Mouse (Mus musculus): ENCODE results near the gene Eme2.
"Not testable (repeated sequence)": the region's sequence is repeated elsewhere in the genome, so short reads cannot be mapped to it uniquely, and the experiment has no call there.

The Eme2 gene

GRCm38 (mm10) chr17:24894995-24895547 lies at the start of gene Eme2, which contains the start of gene Mrps34:
Eme2 (minus strand) TSS chr17:24895087.
Mrps34 (plus strand) TSS chr17:24895116.
- DNase-seq (ENCODE audit: extremely low read depth, low read depth, low spot score): no peak

GRCm38 (mm10) chr17:24943589-24943988 lies 48.7 kb upstream of the Eme2 start:
- DNase-seq (ENCODE audit: extremely low read depth, low read depth, low spot score): not testable (repeated sequence)

DNA sequence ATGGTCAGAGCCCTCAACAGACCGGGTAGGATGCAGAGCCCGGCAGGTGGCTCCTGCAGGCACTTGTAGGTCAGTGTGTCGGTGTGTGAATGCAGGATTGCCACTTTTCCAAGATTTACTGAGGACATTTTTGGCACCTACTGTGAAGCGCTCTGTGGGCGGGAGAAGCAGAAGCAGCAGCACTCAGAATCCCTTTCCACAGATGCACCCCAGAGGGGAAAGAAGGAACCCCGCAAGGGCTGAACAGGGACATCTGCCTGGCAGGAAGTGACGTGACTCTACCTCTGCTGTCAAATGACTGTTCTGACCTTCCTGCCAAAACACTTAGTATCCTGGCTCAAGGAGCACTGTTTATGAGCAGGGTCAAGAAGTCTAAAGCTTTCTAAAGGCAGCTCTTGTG lies 48.1 kb upstream of the Eme2 start:
- no peak for DNase-seq (ENCODE audit: extremely low read depth, low read depth, low spot score)

GRCm38 (mm10) chr17:24942453-24942852 lies 47.6 kb upstream of the Eme2 start:
- not testable (repeated sequence) for DNase-seq (ENCODE audit: extremely low read depth, low read depth, low spot score)

DNA sequence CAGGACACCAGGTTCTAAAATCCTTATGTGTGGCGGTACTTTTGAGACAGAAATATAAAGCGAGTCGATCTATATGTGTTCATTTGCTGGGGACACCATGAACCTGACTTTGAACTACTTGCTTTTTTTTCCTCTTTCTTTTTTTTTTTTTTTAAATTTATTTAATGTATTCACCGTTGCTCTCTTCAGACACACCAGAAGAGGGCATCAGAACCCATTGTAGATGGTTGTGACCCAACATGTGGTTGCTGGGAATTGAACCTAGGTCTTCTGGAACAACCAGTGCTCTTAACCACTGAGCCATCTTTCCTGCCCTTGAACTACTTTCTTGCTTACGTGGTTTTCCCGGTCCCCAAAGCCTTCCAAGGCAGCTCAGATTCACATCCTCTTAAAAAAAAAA lies 42.4 kb upstream of the Eme2 start:
- no peak for DNase-seq (ENCODE audit: extremely low read depth, low read depth, low spot score)

DNA sequence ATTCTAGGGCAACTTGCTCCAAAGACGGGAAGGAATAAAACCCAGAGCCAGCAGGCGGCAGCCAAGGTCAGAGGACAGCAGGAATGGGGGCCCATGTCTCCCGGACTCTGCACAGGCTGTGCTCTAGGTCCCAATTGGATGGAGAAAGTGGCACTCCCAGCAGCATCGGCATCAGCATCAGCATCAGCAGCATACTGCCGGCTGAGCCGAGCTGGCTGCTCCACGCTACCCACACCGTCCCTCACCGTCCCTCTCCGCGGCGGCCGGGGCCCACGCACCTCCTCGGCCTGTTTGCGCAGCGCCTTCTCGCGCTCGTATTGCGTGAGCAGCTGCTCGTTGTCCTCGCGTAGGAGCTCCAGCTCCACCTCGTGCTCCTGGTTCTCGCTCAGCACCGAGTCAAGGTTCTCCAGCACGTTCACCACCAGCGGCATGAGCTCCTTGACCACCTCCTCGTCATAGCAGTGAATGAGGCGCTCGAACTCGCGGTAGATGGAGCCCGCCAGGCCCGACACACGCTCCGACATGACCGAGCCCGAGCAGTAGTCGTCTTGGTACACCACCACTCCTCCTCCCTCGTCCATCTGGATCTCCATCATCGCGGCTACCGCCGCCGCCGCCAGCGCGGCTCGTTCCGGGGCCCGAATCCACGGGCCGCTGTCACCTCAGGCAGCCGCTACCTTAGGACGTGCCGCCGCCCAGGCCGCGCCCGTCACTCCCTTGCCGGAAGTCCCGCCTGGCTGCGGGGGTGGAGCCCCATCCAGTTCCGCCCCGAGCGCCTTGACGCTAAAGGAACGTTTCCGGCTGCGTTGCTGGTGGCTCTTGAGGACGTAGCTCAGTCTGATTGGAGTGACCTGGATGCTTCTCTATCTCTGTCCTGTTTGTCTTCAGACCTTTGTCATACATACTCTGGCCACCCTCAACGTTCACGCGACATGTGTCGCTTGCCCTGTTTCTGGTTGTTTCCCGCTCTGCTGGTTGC lies 41.7 kb upstream of the Eme2 start, which contains the start of gene Mapk8ip3:
Gene Mapk8ip3, minus strand, starts transcription at position 719 of the 979 bp plus-strand sequence.
- no peak for DNase-seq (ENCODE audit: extremely low read depth, low read depth, low spot score)

GRCm38 (mm10) chr17:24935666-24936065 lies 40.8 kb upstream of the Eme2 start:
- DNase-seq (ENCODE audit: extremely low read depth, low read depth, low spot score): no peak

- no peak for DNase-seq (ENCODE audit: extremely low read depth, low read depth, low spot score)
Observed at GRCm38 (mm10) chr17:24934926-24935325, 40.0 kb upstream of the Eme2 start.

DNA sequence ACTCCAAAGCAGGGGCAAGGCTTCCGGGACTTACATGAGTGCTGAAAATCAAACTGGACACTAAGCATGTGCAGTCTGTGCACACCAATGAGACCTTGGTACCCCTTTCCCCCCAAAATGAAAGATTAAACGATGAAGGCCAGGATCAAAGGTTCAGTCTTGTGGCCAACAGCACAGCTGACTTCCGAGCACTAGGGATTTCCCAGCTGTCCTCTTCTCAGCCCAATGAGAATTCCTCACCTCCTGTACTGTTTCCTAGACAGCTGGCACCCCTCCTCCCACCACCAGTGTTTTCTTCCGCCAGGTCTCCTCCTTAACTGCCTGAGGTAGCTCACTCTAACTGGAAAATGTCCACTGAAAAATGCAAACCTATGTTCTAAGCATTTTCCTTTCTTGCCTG lies 38.3 kb upstream of the Eme2 start:
- DNase-seq (ENCODE audit: extremely low read depth, low read depth, low spot score): no peak

- DNase-seq (ENCODE audit: extremely low read depth, low read depth, low spot score): no peak
Observed at GRCm38 (mm10) chr17:24932431-24932830, 37.5 kb upstream of the Eme2 start.

- no peak for DNase-seq (ENCODE audit: extremely low read depth, low read depth, low spot score)
Observed at GRCm38 (mm10) chr17:24929506-24929905, 34.6 kb upstream of the Eme2 start.

DNA sequence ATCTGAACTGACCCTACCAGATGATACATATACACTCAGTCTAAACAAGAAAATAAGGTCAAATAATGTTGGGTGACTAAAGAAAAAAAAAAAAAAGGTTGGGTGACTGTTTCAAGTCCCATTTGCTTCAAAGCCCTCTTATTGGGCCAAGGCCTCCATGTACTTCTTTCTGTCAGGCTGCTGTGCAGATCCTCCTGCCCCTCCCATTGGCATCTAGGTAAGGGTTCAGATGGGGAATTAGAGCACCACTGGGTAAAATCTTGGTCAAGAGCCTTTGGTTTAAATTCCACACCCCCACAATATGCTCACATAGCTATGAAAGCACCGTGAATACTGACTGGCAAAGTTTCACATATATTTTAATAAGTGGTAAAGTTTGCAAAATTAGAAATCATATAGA lies 28.4 kb upstream of the Eme2 start:
- DNase-seq (ENCODE audit: extremely low read depth, low read depth, low spot score): no peak

DNA sequence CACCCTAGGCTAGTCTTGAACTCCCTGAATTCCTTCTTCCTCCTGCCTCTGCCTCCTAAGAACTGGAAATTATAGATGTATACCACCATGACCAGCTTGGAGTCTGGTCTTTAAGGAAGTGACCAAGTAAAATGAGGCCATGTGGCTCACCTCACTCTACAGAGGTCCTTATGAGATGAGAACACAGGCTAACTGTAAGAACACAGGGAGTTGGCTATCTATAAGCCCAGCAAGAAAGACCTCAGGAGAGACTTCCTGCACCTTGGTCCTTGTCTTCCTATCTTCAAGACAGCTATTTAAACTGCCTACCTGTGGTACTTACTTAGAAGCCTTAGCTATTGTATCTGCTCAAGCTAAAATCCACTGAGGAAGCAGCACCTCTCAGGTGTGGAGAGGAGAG lies 19.1 kb upstream of the Eme2 start:
- no peak for DNase-seq (ENCODE audit: extremely low read depth, low read depth, low spot score)

- DNase-seq (ENCODE audit: extremely low read depth, low read depth, low spot score): no peak
Observed at GRCm38 (mm10) chr17:24907591-24907990, 12.7 kb upstream of the Eme2 start.

DNA sequence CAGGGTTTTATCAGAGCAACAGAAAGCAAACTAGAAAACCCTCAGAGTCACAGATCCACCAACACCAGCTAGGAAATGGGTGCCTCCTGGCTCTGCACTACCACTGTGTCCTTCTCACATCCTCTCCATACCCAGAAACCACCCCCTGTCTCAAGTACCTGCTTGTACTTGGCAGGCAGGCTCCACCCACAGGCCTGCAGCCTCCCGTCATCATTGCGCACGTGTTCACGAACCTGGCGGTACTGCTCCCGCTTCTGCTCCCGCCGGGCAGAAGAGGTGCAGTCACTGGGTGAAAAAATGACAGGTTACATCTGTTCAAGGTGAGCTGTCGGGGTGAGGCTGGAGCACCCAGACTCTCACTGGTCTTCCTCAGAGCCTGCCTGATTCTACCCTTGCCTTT lies 8.9 kb upstream of the Eme2 start:
- DNase-seq (ENCODE audit: extremely low read depth, low read depth, low spot score): no peak

GRCm38 (mm10) chr17:24902671-24903474 lies 8.0 kb upstream of the Eme2 start:
- no peak for DNase-seq (ENCODE audit: extremely low read depth, low read depth, low spot score)

DNA sequence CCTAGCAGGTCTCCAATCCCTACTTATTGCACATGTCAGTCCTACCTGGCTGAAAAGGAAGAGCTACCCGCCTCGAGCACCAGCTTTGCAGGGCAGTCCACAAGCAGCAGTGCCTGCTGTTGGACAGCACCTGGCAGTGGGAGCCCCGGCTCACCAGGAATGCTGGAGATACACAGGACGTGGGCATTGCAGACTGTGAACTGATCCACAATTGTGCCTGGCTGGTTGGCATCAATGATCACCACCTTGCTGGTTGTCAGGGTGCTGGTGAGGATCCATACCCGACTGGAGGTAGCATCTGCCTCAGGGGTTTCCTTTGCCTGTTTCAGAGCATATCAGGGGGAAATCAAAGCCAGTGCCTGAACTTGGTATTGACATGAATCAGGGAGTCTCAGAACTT lies 7.2 kb upstream of the Eme2 start:
- no peak for DNase-seq (ENCODE audit: extremely low read depth, low read depth, low spot score)

GRCm38 (mm10) chr17:24900014-24900413 lies 5.1 kb upstream of the Eme2 start:
- no peak for DNase-seq (ENCODE audit: extremely low read depth, low read depth, low spot score)

DNA sequence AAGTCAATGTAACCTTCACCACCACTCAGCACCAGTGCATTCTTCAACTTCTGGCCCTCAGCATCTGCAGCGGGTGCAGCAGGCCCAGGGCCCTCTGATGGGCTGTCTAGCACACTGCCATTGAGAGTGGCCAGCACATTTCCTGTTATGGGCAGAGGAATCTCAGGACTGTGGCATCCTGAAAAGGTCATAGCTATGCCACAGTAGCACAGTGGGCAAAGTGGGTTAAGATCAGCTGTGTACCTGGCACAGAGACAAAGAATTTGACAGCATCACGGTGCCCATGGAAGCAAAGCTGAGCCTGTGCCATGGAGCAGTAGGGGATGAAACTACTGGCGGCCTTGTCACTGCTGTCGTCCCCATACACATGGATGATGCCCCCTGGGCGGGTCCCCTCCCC lies 4.3 kb upstream of the Eme2 start:
- no peak for DNase-seq (ENCODE audit: extremely low read depth, low read depth, low spot score)

- DNase-seq (ENCODE audit: extremely low read depth, low read depth, low spot score): no peak
Observed at GRCm38 (mm10) chr17:24898041-24898854, 3.4 kb upstream of the Eme2 start.

DNA sequence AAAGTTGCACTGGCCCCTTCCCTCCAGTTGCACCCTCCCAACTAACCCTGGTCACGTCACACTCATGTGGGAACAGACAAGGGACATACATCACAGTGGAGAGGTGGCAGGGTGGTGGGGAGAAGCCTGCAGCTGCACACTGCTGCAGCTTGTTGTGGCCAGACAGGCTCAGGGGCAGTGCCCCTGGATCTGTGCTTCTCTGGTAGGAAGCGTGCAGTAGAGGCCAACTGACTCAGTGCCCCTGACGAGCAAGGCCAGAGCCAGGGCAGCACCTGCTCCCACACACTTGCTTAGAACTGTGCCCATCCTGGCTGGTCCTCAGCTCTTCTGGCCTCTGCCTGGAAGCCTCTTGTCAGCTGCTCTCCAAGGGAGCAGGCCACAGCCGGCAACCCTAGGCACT lies 2.7 kb upstream of the Eme2 start:
- DNase-seq (ENCODE audit: extremely low read depth, low read depth, low spot score): no peak
